Mouse (Mus musculus): Measurements from ENCODE around the gene Eftud2. TPM values are rescaled to one million over a fixed set of nuclear protein-coding genes. Genes with fewer than 3 reads are reported as not detected.

The Eftud2 gene
- total RNA-seq, 2 experiments from 2014 or later = 48.5 to 59.2 TPM

DNA sequence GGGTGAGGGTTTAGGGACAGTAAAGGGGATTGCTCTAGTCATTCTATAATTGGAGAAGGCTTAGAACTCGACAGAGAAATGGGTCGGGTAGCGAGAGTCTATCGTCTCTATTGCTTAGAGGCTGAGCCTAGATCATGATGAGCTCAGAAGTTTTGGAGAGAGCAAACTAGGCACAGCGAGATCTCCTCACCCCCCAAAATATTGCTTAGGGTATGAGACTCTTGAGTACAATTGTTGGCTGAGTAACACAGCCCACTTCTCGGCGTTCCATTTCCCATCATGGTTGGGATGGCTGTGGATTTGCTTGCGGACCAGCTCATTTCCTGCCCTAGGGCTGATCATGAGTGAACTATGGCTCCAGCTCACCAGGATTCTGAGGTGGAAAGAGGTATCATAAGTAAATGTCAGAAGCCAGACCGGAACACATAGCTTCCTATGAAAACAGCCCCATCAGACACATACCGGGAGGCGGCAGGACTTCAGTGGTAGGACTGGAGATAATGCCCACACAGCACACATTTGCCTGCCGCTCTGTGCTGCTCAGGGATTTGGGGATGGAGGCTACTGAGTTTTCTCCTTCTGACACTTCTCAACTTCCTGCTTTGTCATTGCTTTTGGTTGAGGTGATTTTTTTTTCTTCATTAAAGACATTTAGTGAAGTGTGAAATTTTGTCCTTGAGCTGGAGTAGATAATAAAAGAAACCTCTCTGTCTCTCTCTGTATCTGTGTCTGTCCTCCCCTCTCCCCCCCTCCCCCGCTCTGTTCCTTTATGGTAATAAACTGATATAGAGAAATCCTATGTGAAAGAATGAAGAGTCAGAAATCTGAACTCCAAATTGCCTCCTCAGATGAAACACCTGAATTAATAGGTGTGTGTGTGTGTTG is 771 bp upstream of the Eftud2 start:
- intact Hi-C loops (cut with DNase I) = no loop called here
- DNase-seq = no peak

DNA sequence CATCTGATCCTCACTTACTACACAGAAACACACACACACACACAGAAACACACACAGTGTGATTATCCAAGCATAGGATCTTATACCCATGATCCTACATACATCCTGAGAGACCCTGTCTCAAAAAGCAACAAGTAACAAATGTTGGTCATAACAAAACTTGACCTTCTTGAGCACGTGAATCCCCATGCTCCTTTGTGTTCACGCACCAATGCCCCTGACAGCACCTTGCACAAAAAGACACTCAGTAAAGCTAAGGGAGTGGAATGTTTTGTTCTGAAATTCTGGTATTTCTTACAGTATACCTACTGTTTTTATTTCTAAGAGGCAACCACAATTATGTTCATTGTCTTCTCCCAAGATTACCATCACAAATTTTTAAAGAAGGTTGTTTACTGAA is 1.2 kb downstream of the Eftud2 start:
- DNase-seq = no peak
- intact Hi-C loops (cut with DNase I) = no loop called here

DNA sequence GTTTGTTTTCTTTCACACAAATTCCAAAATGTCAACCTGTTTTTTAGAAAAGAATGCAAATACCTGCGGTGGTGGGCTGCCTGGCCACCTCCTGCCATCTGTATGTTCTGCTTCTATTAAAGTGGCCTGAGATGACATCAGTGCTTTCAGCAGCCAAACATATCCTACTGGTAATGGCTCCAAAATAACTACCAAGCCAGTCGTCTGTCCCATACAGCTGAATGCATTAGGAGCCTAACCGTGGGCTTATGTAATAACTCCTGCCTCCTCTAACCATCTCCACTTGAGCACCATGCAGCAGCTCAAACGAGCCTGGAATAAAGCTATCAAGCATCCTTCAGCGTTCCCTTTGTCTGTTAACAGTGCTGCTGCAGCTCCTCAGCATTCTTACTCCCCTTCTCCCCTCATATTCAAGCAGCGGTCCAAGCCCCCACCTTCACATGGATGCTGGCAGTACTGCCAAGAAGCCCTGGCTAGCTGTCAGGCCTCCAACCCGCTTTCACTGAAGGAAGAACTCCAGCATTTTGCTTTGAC is 5.9 kb downstream of the Eftud2 start:
- intact Hi-C loops (cut with DNase I) = no loop called here
- DNase-seq = no peak

DNA sequence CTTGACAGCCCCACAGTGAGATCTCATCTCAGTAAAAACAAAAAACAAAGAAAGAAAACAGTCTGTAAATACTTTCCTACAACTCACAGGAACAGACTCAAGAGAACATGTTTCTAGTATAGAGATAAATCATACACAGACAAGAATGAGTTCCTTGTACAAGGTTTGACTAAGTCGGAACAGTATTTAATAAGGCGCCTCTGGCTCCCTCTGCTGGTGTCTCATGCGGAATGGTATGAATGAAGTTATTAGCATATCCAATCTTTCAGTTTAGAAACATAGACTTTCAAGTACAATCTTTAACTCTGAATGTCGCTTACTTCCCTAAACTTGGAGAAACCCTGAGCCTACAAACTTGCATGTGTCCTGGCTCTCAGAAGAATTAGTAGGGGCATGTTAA is 16.5 kb downstream of the Eftud2 start:
- intact Hi-C loops (cut with DNase I) = loop anchor here (1.0 kb wide), 1 partner anchor 90 kb away; no protein-coding TSS in a partner anchor
- peak; percentile 74 to 83 for DNase-seq

DNA sequence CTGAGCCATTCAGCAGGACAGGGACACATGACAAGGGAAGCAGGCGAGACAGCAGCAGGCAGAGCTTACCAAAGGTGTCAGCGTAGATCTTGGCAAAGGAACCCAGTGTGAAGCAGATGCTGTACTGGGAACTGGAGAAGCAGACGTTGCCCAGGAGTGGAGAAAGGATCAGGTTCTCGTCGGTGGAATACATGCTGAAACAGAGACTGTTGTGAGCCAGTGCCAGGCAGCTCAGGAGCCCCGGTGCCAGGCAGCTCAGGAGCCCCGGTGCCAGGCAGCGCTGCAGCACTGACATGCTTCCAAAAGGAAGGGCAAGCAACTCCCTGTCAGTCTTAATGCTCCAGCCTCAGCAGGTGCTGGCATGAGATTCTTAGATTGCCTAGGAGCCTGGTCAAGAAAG is 20.9 kb downstream of the Eftud2 start:
- intact Hi-C loops (cut with DNase I) = no loop called here
- no peak for DNase-seq

DNA sequence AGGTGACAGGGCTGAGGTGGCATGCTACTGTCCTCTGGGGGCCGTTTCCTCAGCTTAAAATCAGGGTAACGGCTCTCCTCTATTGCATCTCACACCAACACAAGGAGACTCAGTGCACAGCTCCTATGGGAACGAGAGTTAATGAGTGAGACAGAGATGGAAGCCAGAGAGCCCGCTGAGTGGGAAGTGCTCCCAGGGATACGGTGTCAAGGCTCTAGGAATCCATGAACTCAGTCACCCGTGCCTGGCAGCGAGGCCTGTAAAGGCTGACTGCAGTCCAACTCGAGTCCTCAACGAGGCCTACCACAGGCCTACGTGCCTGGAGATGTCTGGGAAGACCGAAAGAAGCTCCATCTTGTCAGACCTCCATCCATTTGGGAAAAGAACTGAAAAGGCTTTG is 21.8 kb downstream of the Eftud2 start:
- intact Hi-C loops (cut with DNase I) = no loop called here
- DNase-seq = no peak

DNA sequence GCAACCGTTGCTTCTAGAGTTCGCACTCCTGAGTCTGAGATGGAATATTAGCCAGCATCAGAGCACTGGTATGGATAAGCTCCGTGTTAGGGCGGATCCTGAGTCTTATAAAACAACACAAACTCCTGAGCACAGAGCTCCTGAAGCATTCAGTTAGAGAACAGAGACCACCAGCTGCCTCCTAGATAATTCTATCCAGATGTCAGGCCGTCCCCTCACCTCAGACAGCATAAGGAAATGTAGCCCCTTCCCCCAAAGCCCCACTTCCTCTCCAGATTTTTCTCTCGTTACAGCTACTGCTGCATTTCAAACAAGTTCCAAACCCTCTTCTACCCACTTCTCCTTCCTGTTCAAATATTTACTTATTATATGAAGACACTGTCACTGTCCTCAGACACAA is 24.8 kb downstream of the Eftud2 start:
- DNase-seq = no peak
- intact Hi-C loops (cut with DNase I) = no loop called here

DNA sequence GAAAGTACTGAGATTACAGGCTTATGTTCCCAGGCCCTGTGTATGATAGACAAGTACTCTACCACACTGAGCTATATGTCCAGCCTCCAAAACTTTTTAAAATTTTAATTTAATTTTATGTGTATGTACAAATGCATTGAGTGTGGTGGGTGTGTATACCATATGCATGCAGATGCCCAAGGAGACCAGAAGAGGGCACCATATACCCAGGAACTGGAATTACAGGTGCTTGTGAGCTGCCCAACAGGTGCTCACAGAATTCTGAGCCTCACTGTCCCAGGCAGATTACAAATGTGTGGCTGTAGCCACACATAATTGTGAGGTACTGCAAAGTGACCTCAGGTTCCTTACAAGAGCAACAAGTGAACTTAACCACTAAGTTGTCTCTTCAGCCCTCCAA is 27.0 kb downstream of the Eftud2 start:
- no peak for DNase-seq
- intact Hi-C loops (cut with DNase I) = no loop called here

DNA sequence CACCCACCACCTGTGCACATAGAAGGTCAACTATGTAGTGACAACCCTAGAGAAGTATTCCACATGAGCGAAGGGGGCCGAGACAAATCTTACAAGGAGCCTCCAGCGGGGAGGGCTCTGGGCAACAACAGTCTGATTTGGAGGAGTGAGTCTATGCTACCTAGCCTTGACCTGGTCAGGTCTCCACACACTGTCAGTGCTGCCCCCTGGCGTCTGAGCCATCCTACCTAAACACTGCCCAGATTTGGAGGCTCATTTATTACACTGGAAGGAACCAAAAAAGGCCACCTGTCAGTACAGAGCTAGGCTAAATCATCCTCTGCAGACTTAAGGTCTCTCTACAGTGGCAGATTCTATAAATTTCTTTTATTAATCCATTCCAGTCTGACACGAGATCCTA is 28.9 kb downstream of the Eftud2 start:
- DNase-seq = peak; percentile 71 to 85
- intact Hi-C loops (cut with DNase I) = loop anchor here (1.0 kb wide), 1 partner anchor 78 kb away; no protein-coding TSS in a partner anchor

DNA sequence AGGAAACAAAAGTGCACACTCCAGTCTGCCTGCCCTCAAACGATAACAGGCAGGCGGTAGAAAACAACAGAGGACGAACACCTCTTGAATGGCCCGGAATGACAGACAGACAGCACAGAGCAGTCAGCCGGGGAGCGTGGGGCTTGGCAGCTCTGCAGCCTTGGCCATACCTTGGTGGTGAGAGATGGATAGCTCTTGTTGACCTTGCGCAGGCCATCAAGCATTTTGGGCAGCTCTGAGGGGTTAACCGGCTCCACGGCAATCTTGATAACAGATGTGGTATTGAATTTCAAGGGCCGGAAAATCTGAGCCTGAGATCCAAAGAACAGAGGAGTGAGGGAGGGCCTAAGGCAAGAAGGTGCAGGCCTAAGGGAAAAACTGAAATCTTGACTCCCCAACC is 34.9 kb downstream of the Eftud2 start:
- intact Hi-C loops (cut with DNase I) = no loop called here
- no peak for DNase-seq

DNA sequence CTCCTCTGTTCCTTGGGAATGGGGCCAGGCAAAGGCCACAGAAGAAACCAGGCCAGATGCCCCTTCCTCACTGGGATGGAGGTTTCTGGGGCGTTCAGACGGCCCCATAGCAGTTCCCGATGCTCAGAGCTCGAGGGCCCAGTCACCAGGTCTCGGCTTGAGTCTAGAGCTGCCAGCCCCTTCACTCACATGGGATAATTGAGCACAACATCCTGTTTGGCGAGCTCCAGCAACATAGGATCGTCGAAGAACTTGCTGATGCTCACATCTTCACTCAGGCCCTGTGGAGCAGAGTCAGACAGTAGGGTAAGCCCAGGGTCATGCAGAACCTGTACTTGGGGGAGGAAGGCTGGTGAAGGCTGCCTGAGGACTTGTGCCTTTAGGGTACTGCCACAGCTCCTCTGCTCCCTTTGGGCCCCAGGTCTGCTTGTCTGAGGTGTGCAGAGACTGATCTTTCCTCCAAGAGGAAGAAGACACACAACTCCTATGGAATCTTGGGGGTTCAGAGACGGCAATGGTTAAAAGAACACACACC is 42.1 kb downstream of the Eftud2 start:
- intact Hi-C loops (cut with DNase I) = no loop called here
- DNase-seq = no peak

DNA sequence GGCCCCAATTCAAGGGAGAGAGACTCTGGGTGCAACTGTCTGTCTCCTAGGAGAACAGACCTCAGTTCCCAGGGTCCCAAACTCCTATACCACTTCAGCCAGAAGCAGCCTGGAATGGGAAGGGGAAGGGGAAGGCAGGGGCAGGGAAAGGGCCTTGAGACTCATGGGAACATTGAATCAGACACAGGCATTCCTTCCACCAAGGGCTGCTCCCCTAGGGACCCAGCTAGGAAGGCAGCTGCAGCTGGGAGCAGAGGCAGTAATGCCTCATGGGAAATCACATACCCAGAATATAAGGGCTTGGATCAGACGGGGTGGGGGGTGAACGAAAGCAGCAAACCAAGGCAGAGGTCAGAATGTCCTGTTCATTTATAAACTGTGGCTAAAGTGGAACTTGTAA is 42.7 kb downstream of the Eftud2 start:
- DNase-seq = peak; percentile 45 to 56
- intact Hi-C loops (cut with DNase I) = no loop called here

DNA sequence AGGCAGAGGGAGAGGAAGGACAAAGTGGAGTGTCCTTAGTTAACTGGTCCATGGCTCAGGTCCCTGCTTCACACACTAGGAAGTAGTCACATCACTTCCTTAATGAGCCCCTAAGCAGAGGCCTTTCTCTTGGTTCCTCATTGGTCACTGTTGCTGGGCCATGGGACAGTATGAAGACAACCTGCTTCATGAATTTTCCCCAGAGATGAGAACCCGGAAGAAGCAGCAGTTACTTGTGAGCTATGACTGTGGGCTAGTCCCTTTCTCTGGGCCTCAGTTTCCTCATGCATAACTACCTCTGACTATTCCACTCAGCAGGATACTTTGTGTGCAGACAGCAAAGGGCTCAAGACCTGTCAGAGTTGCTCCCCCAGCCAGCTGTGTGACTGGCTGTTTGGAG is 43.4 kb downstream of the Eftud2 start:
- intact Hi-C loops (cut with DNase I) = no loop called here
- no peak for DNase-seq

DNA sequence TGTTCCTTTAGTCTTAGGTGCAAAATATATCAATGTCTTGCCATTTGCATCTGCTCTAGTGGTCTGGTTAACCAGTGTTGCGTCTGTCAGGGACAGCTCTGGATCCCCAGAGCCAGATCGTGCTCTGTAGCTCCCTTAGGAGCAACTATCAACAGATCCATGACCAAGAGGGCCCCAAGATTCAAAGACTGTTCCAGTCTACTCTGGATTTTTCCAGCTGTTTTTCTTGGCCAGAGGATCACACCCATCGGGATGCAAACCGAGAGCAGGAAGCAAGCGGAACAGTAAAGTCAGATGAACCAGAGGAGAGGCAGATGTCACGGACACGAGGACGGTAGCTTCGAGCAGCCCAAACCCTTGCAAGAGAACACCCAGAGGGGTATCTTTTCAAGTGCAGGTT is 44.6 kb downstream of the Eftud2 start:
- DNase-seq = no peak
- intact Hi-C loops (cut with DNase I) = no loop called here

DNA sequence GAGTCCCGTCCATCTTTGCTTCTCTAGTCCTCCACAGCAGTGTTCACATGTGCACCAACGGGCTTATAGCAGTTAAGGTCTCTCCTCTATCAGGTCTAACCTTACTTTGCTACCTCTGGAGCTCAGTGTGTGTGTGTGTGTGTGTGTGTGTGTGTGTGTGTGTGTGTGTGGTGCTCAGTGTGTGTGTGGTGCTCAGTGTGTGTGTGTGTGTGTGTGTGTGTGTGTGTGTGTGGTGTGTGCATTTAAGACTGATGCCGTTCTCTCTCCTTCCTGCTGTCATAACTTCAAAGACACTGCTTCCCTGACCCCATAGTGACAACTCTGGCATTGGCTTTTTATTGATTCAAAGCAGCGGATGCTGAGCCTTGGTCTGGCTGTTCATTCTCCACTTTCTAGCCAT is 45.2 kb downstream of the Eftud2 start, which contains the start of gene Higd1b:
TSS of gene Higd1b (plus strand) at position 301 of the 400 bp plus-strand sequence.
- no peak for DNase-seq
- intact Hi-C loops (cut with DNase I) = no loop called here

DNA sequence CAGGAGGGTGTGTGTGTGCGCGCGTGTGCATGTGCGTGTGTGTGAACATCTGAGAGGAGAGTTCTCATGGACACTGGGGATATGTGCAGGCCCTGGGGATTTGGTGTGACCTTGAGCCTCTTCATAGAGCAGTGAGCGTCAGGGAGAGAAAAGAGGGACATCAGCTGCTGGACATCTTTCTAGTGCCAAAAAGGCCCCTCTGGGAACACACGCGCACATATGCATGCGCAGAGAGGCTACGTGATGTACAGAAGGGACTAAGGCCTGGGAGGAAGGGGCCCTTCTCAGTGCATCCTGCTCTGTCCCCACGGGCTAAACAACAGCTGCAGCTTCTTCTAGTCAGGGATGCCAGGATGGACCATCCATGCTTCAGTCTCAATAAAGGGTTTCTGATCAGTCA is 46.6 kb downstream of the Eftud2 start:
- intact Hi-C loops (cut with DNase I) = no loop called here
- peak; percentile 45 to 47 for DNase-seq

DNA sequence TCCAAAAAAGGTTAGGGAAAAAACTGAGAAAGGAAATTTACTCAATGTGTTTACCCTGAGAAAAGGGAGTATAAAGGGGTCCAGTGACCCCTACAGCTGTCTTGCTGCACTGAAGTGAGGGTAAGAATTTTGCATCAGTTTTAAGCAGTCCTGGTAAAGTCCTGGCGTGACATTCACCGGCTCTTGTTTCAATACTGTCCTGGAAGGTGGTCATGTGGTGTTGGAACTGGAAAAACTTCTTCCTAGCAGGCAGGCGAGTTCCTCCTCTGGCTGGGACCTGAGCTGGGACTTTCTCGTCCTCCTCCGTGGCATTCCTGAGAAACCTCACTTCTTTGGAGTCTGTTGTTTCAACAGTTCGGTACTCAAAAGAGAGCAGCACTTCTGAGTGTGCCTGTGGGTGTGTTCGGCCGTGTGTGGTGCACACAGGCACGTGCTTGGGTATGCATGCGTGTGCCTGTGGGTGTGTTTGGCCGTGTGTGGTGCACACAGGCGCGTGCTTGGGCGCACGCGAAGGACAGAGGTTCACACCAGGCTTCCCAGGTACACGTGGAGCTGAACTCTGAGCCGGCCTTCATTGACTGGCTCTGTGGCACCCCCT is 48.0 kb downstream of the Eftud2 start:
- intact Hi-C loops (cut with DNase I) = no loop called here
- no peak for DNase-seq

DNA sequence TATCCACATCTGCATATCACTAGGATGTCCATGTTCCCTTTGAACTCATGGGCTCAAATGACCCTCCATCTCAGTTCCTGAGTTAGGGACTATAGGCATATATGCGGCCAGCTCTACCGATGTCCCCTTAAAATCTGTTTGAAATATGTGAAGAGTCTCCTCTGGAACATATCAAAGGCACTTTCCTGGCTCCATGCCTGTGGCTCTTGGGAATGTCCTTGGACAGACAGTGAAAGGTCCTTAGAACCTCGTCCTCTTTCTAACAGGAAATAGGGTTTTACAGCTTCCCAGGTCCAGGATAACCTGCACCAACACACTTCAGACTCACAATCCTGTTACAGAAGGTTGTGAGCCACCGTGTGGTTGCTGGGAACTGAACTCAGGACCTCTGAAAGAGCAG is 50.5 kb downstream of the Eftud2 start:
- intact Hi-C loops (cut with DNase I) = no loop called here
- no peak for DNase-seq

DNA sequence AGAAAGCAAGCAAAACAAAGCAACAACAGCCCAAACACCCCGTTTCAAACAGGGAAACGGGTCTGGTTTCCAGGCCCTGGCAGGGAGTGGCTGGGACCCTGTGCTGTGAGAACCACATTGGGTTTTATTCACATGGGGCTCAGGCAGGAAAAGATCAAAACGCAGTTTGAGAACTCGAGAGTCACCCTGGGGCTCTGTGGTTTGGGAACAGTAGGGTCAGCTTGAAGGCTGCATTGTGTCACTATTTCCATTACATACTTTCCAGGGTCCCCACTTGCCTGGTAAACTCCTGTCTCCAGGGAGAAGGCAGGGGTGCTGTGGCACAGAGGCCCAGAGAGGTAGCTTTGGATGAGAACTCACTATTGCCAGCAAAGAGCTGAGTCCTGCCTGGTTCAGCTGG is 53.7 kb downstream of the Eftud2 start:
- DNase-seq = no peak
- intact Hi-C loops (cut with DNase I) = no loop called here

DNA sequence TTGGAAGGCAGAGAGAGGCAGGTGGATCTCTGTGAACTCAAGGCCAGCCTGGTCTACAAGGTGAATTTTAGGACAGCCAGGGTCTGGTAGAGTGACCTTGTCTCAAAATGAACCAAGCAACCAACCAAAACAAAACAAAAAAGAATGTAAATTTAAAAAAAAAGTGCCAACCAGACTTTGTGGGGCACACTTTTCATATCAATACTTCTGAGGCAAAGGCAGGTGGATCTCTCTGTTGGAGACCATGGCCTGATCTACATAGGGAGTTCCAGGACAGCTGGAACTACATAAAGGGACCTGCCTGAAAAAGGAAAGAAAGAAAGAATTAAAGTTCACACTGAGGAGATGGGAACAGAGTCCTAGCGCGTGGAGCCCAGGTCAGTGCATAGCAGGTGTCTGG is 54.3 kb downstream of the Eftud2 start:
- intact Hi-C loops (cut with DNase I) = no loop called here
- no peak for DNase-seq

DNA sequence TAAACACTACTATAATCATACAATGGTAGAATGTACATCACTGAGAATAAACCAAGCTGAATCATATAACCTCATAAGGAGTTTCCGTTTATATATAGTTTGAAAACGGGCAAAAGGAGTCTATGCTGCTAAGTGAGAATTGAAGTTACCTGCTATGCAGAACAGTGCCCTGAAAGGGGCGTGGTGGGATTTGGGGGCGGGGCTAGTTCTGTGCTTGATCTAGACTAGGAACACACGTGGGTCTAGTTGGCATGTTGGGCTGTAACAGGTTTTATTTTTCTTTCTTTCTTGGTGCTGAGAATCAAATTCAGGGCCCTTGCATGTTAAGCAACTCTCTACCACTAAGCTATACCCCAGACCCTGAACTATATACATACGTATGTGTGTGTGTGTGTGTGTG is 59.6 kb downstream of the Eftud2 start:
- no peak for DNase-seq
- intact Hi-C loops (cut with DNase I) = no loop called here

DNA sequence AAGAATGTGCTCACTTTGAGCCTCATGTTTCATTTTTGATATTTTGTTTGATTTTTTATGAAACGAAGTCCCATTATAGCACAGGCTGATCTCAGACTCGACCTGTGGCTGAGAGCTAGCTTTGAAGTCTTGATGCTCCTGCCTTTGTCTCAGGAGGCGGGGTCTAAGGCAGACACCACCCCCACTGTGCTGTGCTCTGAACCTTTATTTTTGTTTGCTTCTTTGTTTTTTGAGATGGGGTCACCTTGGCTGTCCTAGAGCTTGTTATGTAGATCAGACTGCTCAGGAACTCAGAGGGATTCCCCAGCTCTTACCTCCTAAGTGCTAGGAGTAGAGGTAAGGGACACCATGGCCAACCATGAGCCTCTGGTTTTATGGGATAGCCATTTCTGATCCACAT is 60.4 kb downstream of the Eftud2 start:
- intact Hi-C loops (cut with DNase I) = no loop called here
- DNase-seq = no peak

Data from heart, postnatal 10 days (tissue).